ENCODE assay signal across 10 mouse cellular contexts in genomic region chr15:59145679-59146078, GRCm38 (mm10).
DNase-seq lines count a peak whose midpoint lies in the region; ATAC-seq lines count a peak whose summit lies in the region.
"Had no signal": no experiment of that assay in that cellular context is flagged by ENCODE, and none has a peak within 500 bp of the region (broad histone marks: within the 10 kb centered on the region; RNA-seq: fewer than 3 reads in every experiment).

No protein-coding gene starts in this region.

- H3K4me2 ChIP-seq in forebrain, embryonic 12.5 days, result no peak overlapping the region
- H3K4me2 ChIP-seq in forebrain, embryonic 11.5 days (ENCODE audit: low read depth, low read length, severe bottlenecking), result no peak overlapping the region
- H3K4me2 ChIP-seq in kidney, embryonic 16.5 days (replicated peaks; ENCODE audit: low read depth, low read length), result no peak overlapping the region
- H3K4me2 ChIP-seq: hindbrain, embryonic 15.5 days; stomach, embryonic 15.5 days had no signal

- no peaks in the 10 kb centered on the region for H3K36me3 ChIP-seq in forebrain, embryonic 12.5 days (replicated peaks)
- no peaks in the 10 kb centered on the region for H3K36me3 ChIP-seq in forebrain, embryonic 11.5 days (ENCODE audit: control insufficient read depth, insufficient read depth, low read length)
- no peaks in the 10 kb centered on the region for H3K36me3 ChIP-seq in kidney, embryonic 16.5 days (ENCODE audit: insufficient read depth, low read length)
- H3K36me3 ChIP-seq: hindbrain, embryonic 15.5 days; stomach, embryonic 15.5 days had no signal

- no peak overlapping the region for H3K9ac ChIP-seq in forebrain, embryonic 12.5 days
- H3K9ac ChIP-seq in forebrain, embryonic 11.5 days (ENCODE audit: low read length), result no peak overlapping the region
- no peak overlapping the region for H3K9ac ChIP-seq in kidney, embryonic 16.5 days (replicated peaks; ENCODE audit: low read length)
- H3K9ac ChIP-seq: hindbrain, embryonic 15.5 days; stomach, embryonic 15.5 days had no signal

- no peak overlapping the region for H3K4me3 ChIP-seq in forebrain, embryonic 12.5 days (replicated peaks)
- no peak overlapping the region for H3K4me3 ChIP-seq in forebrain, embryonic 11.5 days (ENCODE audit: low read depth, low read length)
- H3K4me3 ChIP-seq in kidney, embryonic 16.5 days (ENCODE audit: low read length), result no peak overlapping the region
- H3K4me3 ChIP-seq: hindbrain, embryonic 15.5 days; stomach, embryonic 15.5 days had no signal

- WGBS in forebrain, embryonic 12.5 days, result 73% methylated on average over 5 of the region's 5 CpGs
- WGBS in forebrain, embryonic 11.5 days, result 76% methylated on average over 5 of the region's 5 CpGs
- 78% methylated on average over 5 of the region's 5 CpGs for WGBS in kidney, embryonic 16.5 days

- no peak overlapping the region for H3K27ac ChIP-seq in forebrain, embryonic 12.5 days
- H3K27ac ChIP-seq in forebrain, embryonic 11.5 days (ENCODE audit: low read depth, low read length), result no peak overlapping the region
- H3K27ac ChIP-seq in kidney, embryonic 16.5 days (ENCODE audit: low read length), result no peak overlapping the region
- H3K27ac ChIP-seq: hindbrain, embryonic 15.5 days; stomach, embryonic 15.5 days had no signal

- H3K9me3 ChIP-seq in forebrain, embryonic 12.5 days, result no peaks in the 10 kb centered on the region
- H3K9me3 ChIP-seq in forebrain, embryonic 11.5 days (ENCODE audit: control insufficient read depth, low read length), result no peaks in the 10 kb centered on the region
- no peaks in the 10 kb centered on the region for H3K9me3 ChIP-seq in kidney, embryonic 16.5 days (ENCODE audit: low read length)
- H3K9me3 ChIP-seq: hindbrain, embryonic 15.5 days; stomach, embryonic 15.5 days had no signal

- ATAC-seq in forebrain, embryonic 12.5 days (ENCODE audit: low FRiP score), result 0 out of 2 replicates have a peak, but pooled peaks have one; percentile 17
- no peak for ATAC-seq in forebrain, embryonic 11.5 days (replicated peaks; ENCODE audit: low FRiP score)
- no peak for ATAC-seq in kidney, embryonic 16.5 days (ENCODE audit: low FRiP score, low TSS enrichment)

- H3K27me3 ChIP-seq in forebrain, embryonic 12.5 days, result no peaks in the 10 kb centered on the region
- H3K27me3 ChIP-seq in forebrain, embryonic 11.5 days (ENCODE audit: control insufficient read depth, insufficient read depth, low read length), result no peaks in the 10 kb centered on the region
- H3K27me3 ChIP-seq in kidney, embryonic 16.5 days (ENCODE audit: insufficient read depth, low read length), result no peaks in the 10 kb centered on the region
- H3K27me3 ChIP-seq: hindbrain, embryonic 15.5 days; stomach, embryonic 15.5 days had no signal

- DNase-seq in forebrain, embryonic 11.5 days (ENCODE audit: low spot score), result no peak
- DNase-seq in 3T3-L1 (ENCODE audit: low read depth, low spot score), result peak; percentile 30
- peak; percentile 22 for DNase-seq in c-Kit-positive CD71-negative TER-119-negative erythroid progenitor cells, embryonic 14.5 days (ENCODE audit: low read depth)
- DNase-seq in lung, postnatal 36 days, result peak; percentile 60
- no peak for DNase-seq in layer of hippocampus, adult 9-10 months (ENCODE audit: low spot score)
- no peak for DNase-seq in left cerebral cortex, adult 11 months (ENCODE audit: low spot score)

- peaks cover 5% of the 10 kb centered on the region for H3K4me1 ChIP-seq in forebrain, embryonic 12.5 days
- H3K4me1 ChIP-seq in forebrain, embryonic 11.5 days (replicated peaks; ENCODE audit: control insufficient read depth, insufficient read depth, low read length), result no peaks in the 10 kb centered on the region
- H3K4me1 ChIP-seq in kidney, embryonic 16.5 days (ENCODE audit: insufficient read depth, low read length), result peaks cover 7% of the 10 kb centered on the region; the same call in 1 of the 2 replicates
- H3K4me1 ChIP-seq: hindbrain, embryonic 15.5 days had no signal

Comparison
In these comparisons a context has a peak if more than half of its experiments do, and no peak if none do; other contexts are left out.
1. DNase-seq: peak in 3T3-L1 (single experiment), c-Kit-positive CD71-negative TER-119-negative erythroid progenitor cells, embryonic 14.5 days (single experiment) and lung, postnatal 36 days (single experiment); none in forebrain, embryonic 11.5 days (single experiment), layer of hippocampus, adult 9-10 months (single experiment) and left cerebral cortex, adult 11 months (single experiment).